22 mouse cellular contexts compared by ENCODE assay signal in the genomic region with DNA sequence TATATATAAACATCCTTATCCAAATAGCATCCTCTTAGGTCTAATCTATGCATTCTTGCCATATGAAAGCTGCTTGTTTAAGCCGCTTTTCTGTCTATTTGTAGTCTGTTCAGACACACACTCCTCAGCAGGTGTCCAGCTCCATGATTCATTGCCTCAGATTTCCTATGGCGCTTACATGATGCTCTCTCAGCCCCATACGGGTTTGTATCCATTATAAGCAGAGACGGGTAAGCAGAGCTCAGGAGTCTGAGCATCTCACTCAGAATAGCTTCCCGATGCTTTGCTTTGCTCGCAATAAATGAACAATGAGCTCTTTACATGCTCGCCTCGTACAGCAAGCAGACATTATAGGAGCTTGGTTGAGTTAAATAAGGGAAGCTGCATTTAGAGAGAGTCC.
A peak's percentile ranks its signal among the peaks of the same experiment; 100 is the strongest.
DNase-seq lines count a peak whose midpoint lies in the region; ATAC-seq and TF ChIP-seq lines count a peak whose summit lies in the region.
"Had no signal": no experiment of that assay in that cellular context is flagged by ENCODE, and none has a peak within 500 bp of the region (broad histone marks: within the 10 kb centered on the region; RNA-seq: fewer than 3 reads in every experiment).

No protein-coding gene starts in this region.

- no peak for TF ChIP-seq POLR2A in brain, embryonic 14.5 days (IDR thresholded peaks at IDR 0.05; ENCODE audit: borderline replicate concordance, extremely low read depth, insufficient read depth, insufficient read length, poor library complexity, severe bottlenecking)

- peak; percentile 42; the same call in 1 of the 2 replicates for ATAC-seq in forebrain, embryonic 11.5 days (replicated peaks; ENCODE audit: low FRiP score)
- no peak for ATAC-seq in midbrain, embryonic 14.5 days (ENCODE audit: low FRiP score, low TSS enrichment)
- no peak for ATAC-seq in midbrain, embryonic 11.5 days (ENCODE audit: low FRiP score)
- ATAC-seq in hindbrain, postnatal 0 days: no peak
- no peak for ATAC-seq in liver, embryonic 11.5 days (replicated peaks; ENCODE audit: low FRiP score)
- ATAC-seq: CD4-positive, CD25-positive, alpha-beta regulatory T cell, adult 4 months; inflammation-experienced regulatory T-cells, adult 6 months; liver, postnatal 0 days; lung, postnatal 0 days; midbrain, embryonic 16.5 days had no signal

- H3K4me1 ChIP-seq in forebrain, embryonic 11.5 days (replicated peaks; ENCODE audit: control insufficient read depth, insufficient read depth, low read length): no peaks in the 10 kb centered on the region
- H3K4me1 ChIP-seq in forebrain, embryonic 10.5 days: peaks cover 4% of the 10 kb centered on the region; the same call in 1 of the 2 replicates
- H3K4me1 ChIP-seq in midbrain, embryonic 14.5 days (ENCODE audit: control insufficient read depth, insufficient read depth, low read length): no peaks in the 10 kb centered on the region
- H3K4me1 ChIP-seq in midbrain, embryonic 11.5 days (ENCODE audit: control insufficient read depth, insufficient read depth, low read length): no peaks in the 10 kb centered on the region
- H3K4me1 ChIP-seq in hindbrain, postnatal 0 days (ENCODE audit: insufficient read depth, low read length): no peaks in the 10 kb centered on the region
- no peaks in the 10 kb centered on the region for H3K4me1 ChIP-seq in liver, embryonic 11.5 days (replicated peaks; ENCODE audit: control insufficient read depth, insufficient read depth, low read length)
- H3K4me1 ChIP-seq: embryonic facial prominence, embryonic 12.5 days; heart, embryonic 15.5 days had no signal

- H3K27ac ChIP-seq in forebrain, embryonic 11.5 days (ENCODE audit: low read depth, low read length): no peak overlapping the region
- no peak overlapping the region for H3K27ac ChIP-seq in forebrain, embryonic 10.5 days
- no peak overlapping the region for H3K27ac ChIP-seq in midbrain, embryonic 14.5 days (replicated peaks; ENCODE audit: low read depth, low read length)
- H3K27ac ChIP-seq in midbrain, embryonic 11.5 days (ENCODE audit: low read depth, low read length): no peak overlapping the region
- no peak overlapping the region for H3K27ac ChIP-seq in hindbrain, postnatal 0 days
- H3K27ac ChIP-seq in liver, embryonic 11.5 days (ENCODE audit: low read depth, low read length): no peak overlapping the region
- H3K27ac ChIP-seq: embryonic facial prominence, embryonic 12.5 days; heart, embryonic 15.5 days had no signal

- H3K9ac ChIP-seq in forebrain, embryonic 11.5 days (ENCODE audit: low read length): no peak overlapping the region
- no peak overlapping the region for H3K9ac ChIP-seq in midbrain, embryonic 14.5 days (replicated peaks; ENCODE audit: low read length)
- H3K9ac ChIP-seq in midbrain, embryonic 11.5 days (ENCODE audit: low read length): no peak overlapping the region
- H3K9ac ChIP-seq in hindbrain, postnatal 0 days (replicated peaks; ENCODE audit: low read length): no peak overlapping the region
- H3K9ac ChIP-seq in liver, embryonic 11.5 days (ENCODE audit: low read depth, low read length): no peak overlapping the region
- H3K9ac ChIP-seq: embryonic facial prominence, embryonic 12.5 days; heart, embryonic 15.5 days; liver, postnatal 0 days had no signal

- no peaks in the 10 kb centered on the region for H3K36me3 ChIP-seq in forebrain, embryonic 11.5 days (ENCODE audit: control insufficient read depth, insufficient read depth, low read length)
- no peaks in the 10 kb centered on the region for H3K36me3 ChIP-seq in forebrain, embryonic 10.5 days (replicated peaks)
- H3K36me3 ChIP-seq in midbrain, embryonic 14.5 days (ENCODE audit: control insufficient read depth, insufficient read depth, low read length): no peaks in the 10 kb centered on the region
- H3K36me3 ChIP-seq in midbrain, embryonic 11.5 days (ENCODE audit: control insufficient read depth, insufficient read depth, low read length): no peaks in the 10 kb centered on the region
- H3K36me3 ChIP-seq in hindbrain, postnatal 0 days (ENCODE audit: insufficient read depth, low read length): no peaks in the 10 kb centered on the region
- no peaks in the 10 kb centered on the region for H3K36me3 ChIP-seq in liver, embryonic 11.5 days (ENCODE audit: control insufficient read depth, insufficient read depth, low read length)
- H3K36me3 ChIP-seq: embryonic facial prominence, embryonic 12.5 days; heart, embryonic 15.5 days had no signal

- DNase-seq in forebrain, embryonic 11.5 days (ENCODE audit: low spot score): no peak
- no peak for DNase-seq in forebrain, embryonic 10.5 days (ENCODE audit: extremely low spot score, low spot score)
- peak; percentile 36 for DNase-seq in midbrain, embryonic 14.5 days
- DNase-seq in midbrain, embryonic 11.5 days (ENCODE audit: low spot score, missing footprints): no peak
- DNase-seq in brain, embryonic 14.5 days (ENCODE audit: low read depth): peak; percentile 68
- peak; percentile 6 for DNase-seq in hindbrain, postnatal 0 days (ENCODE audit: low spot score)
- no peak for DNase-seq in liver, embryonic 11.5 days (ENCODE audit: low spot score)
- no peak for DNase-seq in kidney, adult 18-20 months
- DNase-seq: adrenal gland, postnatal 14 days; cerebellum, adult 9-10 months; heart, postnatal 36 days; kidney, adult 8-10 months; kidney, postnatal 14 days; liver, postnatal 0 days; thymus, adult 18-20 months; thymus, postnatal 36 days had no signal

- H3K9me3 ChIP-seq in forebrain, embryonic 11.5 days (ENCODE audit: control insufficient read depth, low read length): no peaks in the 10 kb centered on the region
- no peaks in the 10 kb centered on the region for H3K9me3 ChIP-seq in forebrain, embryonic 10.5 days
- no peaks in the 10 kb centered on the region for H3K9me3 ChIP-seq in midbrain, embryonic 14.5 days (ENCODE audit: control insufficient read depth, low read length)
- no peaks in the 10 kb centered on the region for H3K9me3 ChIP-seq in midbrain, embryonic 11.5 days (ENCODE audit: control insufficient read depth, low read length)
- no peaks in the 10 kb centered on the region for H3K9me3 ChIP-seq in hindbrain, postnatal 0 days (ENCODE audit: low read length)
- H3K9me3 ChIP-seq in liver, embryonic 11.5 days (ENCODE audit: control insufficient read depth, low read length): no peaks in the 10 kb centered on the region
- H3K9me3 ChIP-seq: embryonic facial prominence, embryonic 12.5 days; heart, embryonic 15.5 days had no signal

- TF ChIP-seq CTCF in brain, embryonic 14.5 days (IDR thresholded peaks at IDR 0.05; ENCODE audit: borderline replicate concordance, extremely low read depth, insufficient read depth, insufficient read length): no peak
- TF ChIP-seq CTCF in hindbrain, postnatal 0 days (IDR thresholded peaks at IDR 0.05; ENCODE audit: low read depth): no peak

- H3K4me3 ChIP-seq in forebrain, embryonic 11.5 days (ENCODE audit: low read depth, low read length): no peak overlapping the region
- H3K4me3 ChIP-seq in forebrain, embryonic 10.5 days: no peak overlapping the region
- no peak overlapping the region for H3K4me3 ChIP-seq in midbrain, embryonic 14.5 days (replicated peaks; ENCODE audit: low read depth, low read length)
- no peak overlapping the region for H3K4me3 ChIP-seq in midbrain, embryonic 11.5 days (ENCODE audit: low read depth, low read length)
- H3K4me3 ChIP-seq in hindbrain, postnatal 0 days (ENCODE audit: low read length): no peak overlapping the region
- no peak overlapping the region for H3K4me3 ChIP-seq in liver, embryonic 11.5 days (ENCODE audit: low read depth, low read length)
- H3K4me3 ChIP-seq: embryonic facial prominence, embryonic 12.5 days; heart, embryonic 15.5 days had no signal

- WGBS in forebrain, embryonic 11.5 days: 58% methylated on average over 8 of the region's 8 CpGs
- 78% methylated on average over 8 of the region's 8 CpGs for whole genome bisulfite sequencing in forebrain, embryonic 10.5 days
- WGBS in midbrain, embryonic 14.5 days: 41% methylated on average over 8 of the region's 8 CpGs
- WGBS in midbrain, embryonic 11.5 days: 70% methylated on average over 8 of the region's 8 CpGs
- WGBS in hindbrain, postnatal 0 days: 28% methylated on average over 8 of the region's 8 CpGs
- 77% methylated on average over 8 of the region's 8 CpGs for WGBS in liver, embryonic 11.5 days

- no peak overlapping the region for H3K4me2 ChIP-seq in forebrain, embryonic 11.5 days (ENCODE audit: low read depth, low read length, severe bottlenecking)
- H3K4me2 ChIP-seq in midbrain, embryonic 14.5 days (ENCODE audit: low read length): no peak overlapping the region
- H3K4me2 ChIP-seq in midbrain, embryonic 11.5 days: no peak overlapping the region
- H3K4me2 ChIP-seq in hindbrain, postnatal 0 days (ENCODE audit: low read depth, low read length): no peak overlapping the region
- H3K4me2 ChIP-seq in liver, embryonic 11.5 days: no peak overlapping the region
- H3K4me2 ChIP-seq: embryonic facial prominence, embryonic 12.5 days; heart, embryonic 15.5 days had no signal

- H3K27me3 ChIP-seq in forebrain, embryonic 11.5 days (ENCODE audit: control insufficient read depth, insufficient read depth, low read length): no peaks in the 10 kb centered on the region
- no peaks in the 10 kb centered on the region for H3K27me3 ChIP-seq in forebrain, embryonic 10.5 days (ENCODE audit: poor library complexity, severe bottlenecking)
- no peaks in the 10 kb centered on the region for H3K27me3 ChIP-seq in midbrain, embryonic 14.5 days (ENCODE audit: control insufficient read depth, insufficient read depth, low read length)
- no peaks in the 10 kb centered on the region for H3K27me3 ChIP-seq in midbrain, embryonic 11.5 days (ENCODE audit: control insufficient read depth, insufficient read depth, low read length)
- H3K27me3 ChIP-seq in hindbrain, postnatal 0 days (ENCODE audit: insufficient read depth, low read length): no peaks in the 10 kb centered on the region
- H3K27me3 ChIP-seq in liver, embryonic 11.5 days (replicated peaks; ENCODE audit: control insufficient read depth, insufficient read depth, low read length): no peaks in the 10 kb centered on the region
- H3K27me3 ChIP-seq: embryonic facial prominence, embryonic 12.5 days; heart, embryonic 15.5 days had no signal

Comparison
In these comparisons a context has a peak if more than half of its experiments do, and no peak if none do; other contexts are left out.
1. DNase-seq: peak in midbrain, embryonic 14.5 days (single experiment), brain, embryonic 14.5 days (single experiment) and hindbrain, postnatal 0 days (single experiment); none in forebrain, embryonic 11.5 days (single experiment), forebrain, embryonic 10.5 days (single experiment), midbrain, embryonic 11.5 days (single experiment), liver, embryonic 11.5 days (single experiment) and kidney, adult 18-20 months (single experiment).